Mouse (Mus musculus) heart, embryonic 12.5 days (tissue): ENCODE results near the gene Arhgef28. TPM values are rescaled to one million over a fixed set of nuclear protein-coding genes. Genes with fewer than 3 reads are reported as not detected.

ENCODE experiments used
- ATAC-seq: fragments of 200-750 bp; cut with Nextera tagmentation; 2 replicates; pipeline ENCODE4 v1.8.0; 2017; ENCODE audit warnings: moderate TSS enrichment, moderate library complexity; ENCODE audit not compliant: insufficient number of reproducible peaks, low FRiP score
- H3K27ac ChIP-seq: fragments of 300-500 bp; sonication (generic); 2 replicates; pipeline ENCODE4 v1.5.1; 2016; ENCODE audit warnings: mild to moderate bottlenecking, moderate library complexity; ENCODE audit not compliant: poor library complexity, severe bottlenecking
- H3K27me3 ChIP-seq: fragments of 300-500 bp; sonication (generic); replicated peaks from 2 replicates; pipeline ENCODE4 v1.6.1; 2016; ENCODE audit warnings: mild to moderate bottlenecking, moderate library complexity
- H3K36me3 ChIP-seq: fragments of 300-500 bp; sonication (generic); 2 replicates; pipeline ENCODE4 v1.6.1; 2016; ENCODE audit warnings: mild to moderate bottlenecking, moderate library complexity
- H3K4me1 ChIP-seq: fragments of 300-500 bp; sonication (generic); replicated peaks from 2 replicates; pipeline ENCODE4 v1.6.1; 2016; ENCODE audit warnings: mild to moderate bottlenecking
- H3K4me2 ChIP-seq: fragments of 300-500 bp; sonication (generic); 2 replicates; pipeline ENCODE4 v1.6.1; 2016; ENCODE audit warnings: mild to moderate bottlenecking, moderate library complexity
- H3K4me3 ChIP-seq: fragments of 300-500 bp; sonication (generic); 2 replicates; pipeline ENCODE4 v1.5.1; 2016; ENCODE audit warnings: mild to moderate bottlenecking
- H3K9ac ChIP-seq: fragments of 300-500 bp; sonication (generic); 2 replicates; pipeline ENCODE4 v1.6.1; 2016; ENCODE audit warnings: mild to moderate bottlenecking, moderate library complexity
- H3K9me3 ChIP-seq: fragments of 300-500 bp; sonication (generic); replicated peaks from 2 replicates; pipeline ENCODE4 v1.6.1; 2016; ENCODE audit warnings: mild to moderate bottlenecking, moderate library complexity
- WGBS: fragments of 180-500 bp; shearing (Covaris S2); methylation state at CpG from one replicate; pipeline ENCODE4 v1.1.7; 2016; 5-methylcytosine and 5-hydroxymethylcytosine counted together
- polyA plus RNA-seq: library from polyadenylated mRNA; unstranded; fragments of >200 nt; fragmentation: Nextera tagmentation; extraction: Ambion mirVana; gene quantifications from 2 replicates; pipeline ENCODE4 v1.2.1, GENCODE M21; 2016

Arhgef28 gene
- polyA plus RNA-seq, 1 experiment from 2014 or later: 13.4 TPM

GRCm38 (mm10) chr13:97911013-97911412 lies 295.2 kb downstream of the Arhgef28 start:
- no peak for ATAC-seq
- WGBS: 30% methylated on average over 10 of the region's 10 CpGs
- Histone ChIP-seq H3K4me3 (no peak overlapping the region), H3K9me3 (no peaks in the 10 kb centered on the region), H3K9ac (no peak overlapping the region), H3K4me1 (peaks cover 5% of the 10 kb centered on the region; the same call in 1 of the 2 replicates), H3K27me3 (no peaks in the 10 kb centered on the region), H3K4me2 (peak overlapping the region; percentile 26), H3K27ac (no peak overlapping the region), H3K36me3 (no peaks in the 10 kb centered on the region)

- H3K36me3 ChIP-seq: no peaks in the 10 kb centered on the region
- 86% methylated on average over 8 of the region's 8 CpGs for WGBS
Observed at GRCm38 (mm10) chr13:97902821-97903220, 303.4 kb downstream of the Arhgef28 start.

DNA sequence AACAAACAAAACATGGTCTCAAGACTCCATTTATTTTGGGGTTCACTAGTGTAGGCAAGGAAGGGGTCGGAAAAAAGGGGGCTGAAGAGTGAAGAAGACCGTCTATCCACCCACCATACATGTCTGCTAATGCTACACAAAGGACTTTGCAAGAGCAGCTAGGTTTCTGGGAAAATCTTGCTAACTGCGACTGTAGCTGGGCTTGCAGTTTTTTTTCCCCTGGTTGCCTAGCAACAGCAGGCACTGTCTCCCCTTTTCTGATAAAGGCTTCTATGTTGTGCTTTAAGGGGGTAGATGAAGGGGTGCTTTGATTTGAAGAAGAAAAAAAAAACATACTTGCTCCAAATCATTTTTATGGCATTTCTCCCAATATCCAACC lies 305.9 kb downstream of the Arhgef28 start:
- Histone ChIP-seq H3K4me1 (peaks cover 15% of the 10 kb centered on the region), H3K36me3 (no peaks in the 10 kb centered on the region), H3K9me3 (no peaks in the 10 kb centered on the region), H3K4me2 (no peak overlapping the region), H3K27me3 (no peaks in the 10 kb centered on the region), H3K9ac (no peak overlapping the region), H3K27ac (no peak overlapping the region), H3K4me3 (no peak overlapping the region)
- 42% methylated on average over 3 of the region's 3 CpGs for WGBS
- ATAC-seq: no peak

More at GRCm38 (mm10) chr13:97902821-97903220, 303.4 kb downstream of the Arhgef28 start:
- H3K4me3 ChIP-seq: no peak overlapping the region
- peaks cover 15% of the 10 kb centered on the region for H3K4me1 ChIP-seq
- H3K27me3 ChIP-seq: no peaks in the 10 kb centered on the region
- H3K4me2 ChIP-seq: no peak overlapping the region
- ATAC-seq: no peak
- H3K9ac ChIP-seq: no peak overlapping the region
- no peak overlapping the region for H3K27ac ChIP-seq
- no peaks in the 10 kb centered on the region for H3K9me3 ChIP-seq

- H3K9ac ChIP-seq: no peak overlapping the region
- 71% methylated on average over 14 of the region's 14 CpGs for WGBS
Observed at GRCm38 (mm10) chr13:97899604-97900379, 306.4 kb downstream of the Arhgef28 start.

GRCm38 (mm10) chr13:97898590-97898989 lies 307.6 kb downstream of the Arhgef28 start:
- Histone ChIP-seq H3K4me1 (peaks cover 15% of the 10 kb centered on the region), H3K27me3 (no peaks in the 10 kb centered on the region), H3K4me2 (no peak overlapping the region), H3K9ac (no peak overlapping the region), H3K9me3 (no peaks in the 10 kb centered on the region), H3K27ac (no peak overlapping the region), H3K36me3 (no peaks in the 10 kb centered on the region), H3K4me3 (no peak overlapping the region)
- WGBS: 54% methylated on average over 2 of the region's 2 CpGs
- ATAC-seq: no peak

More at GRCm38 (mm10) chr13:97899604-97900379, 306.4 kb downstream of the Arhgef28 start:
- H3K27me3 ChIP-seq: no peaks in the 10 kb centered on the region
- ATAC-seq: no peak
- no peak overlapping the region for H3K27ac ChIP-seq
- peaks cover 15% of the 10 kb centered on the region for H3K4me1 ChIP-seq
- H3K9me3 ChIP-seq: no peaks in the 10 kb centered on the region
- no peak overlapping the region for H3K4me3 ChIP-seq
- H3K4me2 ChIP-seq: no peak overlapping the region
- no peaks in the 10 kb centered on the region for H3K36me3 ChIP-seq

DNA sequence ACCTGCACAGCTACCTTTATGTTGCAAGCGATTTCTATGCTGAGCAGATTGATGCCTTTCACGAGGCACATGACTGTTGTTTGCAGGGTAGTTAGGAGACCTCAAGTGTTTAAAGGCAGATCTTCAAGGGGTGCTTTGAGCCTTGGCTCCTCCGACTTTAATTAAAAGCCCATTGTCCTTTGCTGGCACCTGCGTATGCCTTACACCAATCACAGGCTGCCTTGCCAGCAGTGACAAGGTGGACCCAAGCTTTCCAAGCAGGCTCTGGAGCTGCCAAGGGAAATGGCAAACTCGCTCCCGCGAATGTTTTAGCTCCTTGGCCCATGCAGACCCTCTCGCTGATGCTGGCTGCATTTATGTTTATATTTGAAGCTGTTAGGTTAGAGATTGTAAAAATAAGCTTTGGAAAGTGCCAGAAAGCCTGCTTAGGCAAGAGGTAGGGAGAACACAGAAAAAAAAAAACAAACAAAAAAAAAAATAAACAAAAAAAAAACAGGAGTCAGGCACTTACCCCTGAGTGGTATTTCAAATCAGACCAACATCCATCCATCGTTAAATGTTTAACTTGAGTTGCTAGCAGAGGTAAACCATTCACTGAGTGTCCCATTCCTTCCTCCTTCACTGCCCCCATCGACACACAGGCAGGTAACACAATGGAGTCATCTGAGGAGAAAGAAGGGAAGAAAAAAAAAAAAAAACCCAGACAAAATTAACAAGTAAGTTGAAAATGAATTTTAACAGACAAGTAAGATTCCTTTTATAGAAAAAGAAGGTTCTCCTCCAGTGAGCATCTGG lies 313.0 kb downstream of the Arhgef28 start:
- Histone ChIP-seq H3K27ac (no peak overlapping the region), H3K9ac (no peak overlapping the region), H3K4me3 (no peak overlapping the region), H3K4me1 (no peaks in the 10 kb centered on the region), H3K4me2 (no peak overlapping the region), H3K9me3 (no peaks in the 10 kb centered on the region), H3K36me3 (no peaks in the 10 kb centered on the region), H3K27me3 (no peaks in the 10 kb centered on the region)
- no peak for ATAC-seq
- 58% methylated on average over 10 of the region's 10 CpGs for WGBS

GRCm38 (mm10) chr13:97892089-97892884 lies 314.0 kb downstream of the Arhgef28 start:
- H3K9me3 ChIP-seq: no peaks in the 10 kb centered on the region
- no peaks in the 10 kb centered on the region for H3K36me3 ChIP-seq
- H3K27me3 ChIP-seq: no peaks in the 10 kb centered on the region
- no peaks in the 10 kb centered on the region; the same call in 1 of the 2 replicates for H3K4me1 ChIP-seq
- 83% methylated on average over 15 of the region's 15 CpGs for WGBS
- H3K27ac ChIP-seq: no peak overlapping the region
- no peak for ATAC-seq
- H3K4me2 ChIP-seq: no peak overlapping the region
- H3K9ac ChIP-seq: no peak overlapping the region
- H3K4me3 ChIP-seq: no peak overlapping the region

DNA sequence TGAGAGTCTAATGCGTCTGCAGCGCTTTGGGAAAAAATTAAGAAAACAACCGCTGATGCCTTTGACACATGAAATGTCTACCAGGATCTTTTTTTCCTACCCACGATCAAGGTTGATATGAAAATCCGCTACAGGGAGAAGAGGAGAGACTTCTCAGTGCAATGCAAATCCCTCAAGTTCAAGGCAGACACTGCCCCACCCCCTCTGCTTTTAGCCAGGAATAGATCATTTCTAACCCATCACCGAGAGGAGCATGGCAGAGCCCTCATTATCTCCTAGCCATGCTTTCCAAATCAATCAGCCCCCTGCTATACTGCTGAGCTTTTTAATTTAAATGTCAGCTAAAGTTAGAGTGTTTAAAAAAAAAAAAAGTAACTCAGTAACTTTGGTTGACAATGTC lies 318.2 kb downstream of the Arhgef28 start:
- whole genome bisulfite sequencing: 56% methylated on average over 6 of the region's 6 CpGs
- no peak for ATAC-seq
- no peak overlapping the region for H3K4me3 ChIP-seq

DNA sequence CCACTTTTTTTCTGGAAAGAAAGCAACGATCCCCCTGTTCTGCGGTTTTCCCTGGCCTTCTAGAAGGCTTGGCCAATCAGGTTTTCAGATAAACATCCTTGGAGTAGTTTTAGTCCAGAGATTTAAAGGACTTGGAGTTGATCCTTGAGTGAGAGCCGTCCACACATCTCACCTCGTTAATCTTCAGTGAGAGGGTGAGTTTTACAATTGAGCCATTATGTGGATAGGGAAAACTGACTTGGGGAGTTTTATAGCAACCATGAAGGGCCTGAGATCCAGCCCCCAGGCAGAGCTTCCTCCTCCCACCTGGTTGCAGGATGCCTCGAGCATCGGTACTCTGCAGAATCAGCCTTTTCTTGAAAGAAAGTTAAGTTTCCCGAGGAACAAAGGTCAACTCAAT lies 318.7 kb downstream of the Arhgef28 start:
- 61% methylated on average over 7 of the region's 7 CpGs for WGBS
- no peak overlapping the region for H3K27ac ChIP-seq
- no peaks in the 10 kb centered on the region for H3K36me3 ChIP-seq
- peaks cover 5% of the 10 kb centered on the region; the same call in 1 of the 2 replicates for H3K4me1 ChIP-seq
- no peaks in the 10 kb centered on the region for H3K9me3 ChIP-seq
- H3K9ac ChIP-seq: no peak overlapping the region
- no peak overlapping the region for H3K4me2 ChIP-seq
- ATAC-seq: no peak
- no peaks in the 10 kb centered on the region for H3K27me3 ChIP-seq
- no peak overlapping the region for H3K4me3 ChIP-seq

More for the DNA sequence above, 318.2 kb downstream of the Arhgef28 start:
- Histone ChIP-seq H3K9me3 (no peaks in the 10 kb centered on the region), H3K4me2 (no peak overlapping the region), H3K27me3 (no peaks in the 10 kb centered on the region), H3K9ac (no peak overlapping the region), H3K36me3 (no peaks in the 10 kb centered on the region), H3K4me1 (peaks cover 5% of the 10 kb centered on the region; the same call in 1 of the 2 replicates), H3K27ac (no peak overlapping the region)

DNA sequence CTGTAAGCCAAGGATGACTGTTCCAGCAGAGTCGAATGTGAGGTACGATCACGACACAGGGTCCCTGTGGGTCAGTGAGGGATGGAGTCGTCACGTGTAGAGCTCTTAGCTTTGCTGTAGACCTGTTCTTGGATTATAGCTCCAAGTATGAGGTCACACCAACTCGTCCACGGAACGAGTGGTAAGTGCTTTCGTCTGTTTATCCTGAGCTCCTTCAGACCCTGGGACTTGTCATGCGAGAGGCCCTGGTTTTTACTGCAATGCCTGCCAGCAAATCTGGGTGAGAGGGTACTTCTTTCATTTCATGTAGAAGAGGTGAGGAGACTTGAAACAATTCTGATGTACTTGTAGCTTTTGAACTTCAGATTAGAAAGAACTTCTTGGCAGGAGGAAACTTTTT lies 322.6 kb downstream of the Arhgef28 start:
- no peaks in the 10 kb centered on the region for H3K9me3 ChIP-seq
- no peaks in the 10 kb centered on the region for H3K36me3 ChIP-seq
- no peak for ATAC-seq
- H3K4me3 ChIP-seq: no peak overlapping the region
- H3K27me3 ChIP-seq: no peaks in the 10 kb centered on the region
- no peak overlapping the region for H3K9ac ChIP-seq
- peaks cover 5% of the 10 kb centered on the region; the same call in 1 of the 2 replicates for H3K4me1 ChIP-seq
- H3K4me2 ChIP-seq: no peak overlapping the region
- WGBS: 58% methylated on average over 10 of the region's 10 CpGs
- H3K27ac ChIP-seq: no peak overlapping the region; the same call in 1 of the 2 replicates

DNA sequence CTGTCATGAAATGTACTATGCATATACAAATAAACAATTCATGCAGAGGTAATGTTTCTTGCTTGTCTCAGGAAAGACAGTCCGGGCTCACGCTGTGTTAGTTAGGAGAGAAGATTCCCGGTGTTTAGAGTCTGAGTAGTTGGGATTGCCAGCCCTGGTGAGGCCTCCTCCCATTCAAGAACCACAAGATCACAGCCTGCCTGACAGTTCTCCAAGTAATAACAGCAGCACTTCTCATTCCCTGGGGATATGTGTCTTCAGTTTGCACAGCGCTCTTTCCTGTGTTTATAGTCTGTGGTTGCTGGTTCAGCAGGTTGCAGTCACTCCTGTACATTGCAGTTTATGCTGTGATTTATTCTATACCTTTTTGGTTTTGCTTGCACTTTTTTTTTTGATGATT lies 329.8 kb downstream of the Arhgef28 start:
- ATAC-seq: no peak
- Histone ChIP-seq H3K27ac (no peak overlapping the region), H3K36me3 (no peaks in the 10 kb centered on the region), H3K9me3 (no peaks in the 10 kb centered on the region), H3K4me1 (no peaks in the 10 kb centered on the region), H3K4me2 (no peak overlapping the region), H3K9ac (no peak overlapping the region), H3K27me3 (no peaks in the 10 kb centered on the region), H3K4me3 (no peak overlapping the region)
- WGBS: 73% methylated on average over 4 of the region's 4 CpGs
